Mouse (Mus musculus): ENCODE data around the gene Gm29666.
"Not testable (repeated sequence)": the region's sequence is repeated elsewhere in the genome, so short reads cannot be mapped to it uniquely, and the experiment has no call there.

Gm29666 gene

DNA sequence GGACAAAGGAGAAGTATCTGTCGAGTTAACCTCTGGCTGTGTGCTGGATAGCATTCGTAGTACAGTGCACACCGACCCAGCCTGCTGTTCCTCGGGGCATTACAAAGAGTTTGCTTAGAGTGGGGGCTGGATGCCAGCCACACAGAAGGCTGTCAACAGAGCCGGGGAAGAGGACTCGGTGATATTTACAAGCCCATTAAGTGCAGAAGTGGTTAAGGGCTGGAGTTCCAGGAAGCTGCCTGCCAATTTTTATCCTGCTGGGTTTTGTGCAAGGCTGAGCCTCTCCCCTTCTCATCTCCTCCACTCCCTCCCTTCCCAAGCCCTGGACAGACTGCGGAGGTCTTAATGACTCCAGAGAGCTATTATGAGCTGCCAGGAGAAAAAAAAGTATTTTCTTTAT lies 21.8 kb downstream of the Gm29666 start:
- no peak for DNase-seq

DNA sequence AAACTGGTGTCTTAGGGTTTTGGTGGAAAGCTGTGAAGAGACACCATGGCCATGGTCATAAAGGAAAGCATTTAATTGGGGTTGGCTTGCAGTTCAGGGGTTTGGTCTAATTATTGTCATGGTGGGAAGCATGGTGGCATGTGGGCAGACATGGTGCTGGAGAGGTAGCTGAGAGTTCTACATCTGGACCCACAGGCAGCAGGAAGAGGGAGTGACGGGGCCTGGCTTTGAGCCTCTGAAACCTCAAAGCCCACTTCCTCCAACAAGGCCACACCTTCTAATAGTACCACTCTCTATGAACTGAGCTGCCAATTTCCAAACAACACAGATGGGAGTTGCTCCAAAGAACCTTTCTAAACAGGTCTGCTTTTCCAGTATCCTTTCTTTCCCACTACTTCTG lies 23.2 kb downstream of the Gm29666 start:
- no peak for DNase-seq

DNA sequence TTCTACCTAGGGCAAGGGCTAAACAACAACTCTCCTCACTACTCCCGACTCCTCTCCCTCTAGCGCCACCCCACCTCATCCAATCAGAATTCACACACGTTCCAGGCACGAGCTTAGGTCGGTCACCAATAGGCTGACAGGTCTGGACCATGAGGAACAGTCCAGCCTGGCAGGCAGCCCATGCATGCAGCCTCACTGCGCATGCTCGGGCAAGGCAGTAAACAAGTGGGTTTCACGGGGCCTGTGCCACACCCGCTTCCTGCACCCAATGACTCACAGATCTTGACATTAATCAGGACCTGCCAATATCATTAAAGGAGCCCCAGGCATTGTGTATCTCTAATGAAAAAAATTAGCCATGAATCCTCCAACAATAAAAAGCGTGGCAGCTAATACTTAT lies 23.6 kb downstream of the Gm29666 start:
- DNase-seq: not testable (repeated sequence)

DNA sequence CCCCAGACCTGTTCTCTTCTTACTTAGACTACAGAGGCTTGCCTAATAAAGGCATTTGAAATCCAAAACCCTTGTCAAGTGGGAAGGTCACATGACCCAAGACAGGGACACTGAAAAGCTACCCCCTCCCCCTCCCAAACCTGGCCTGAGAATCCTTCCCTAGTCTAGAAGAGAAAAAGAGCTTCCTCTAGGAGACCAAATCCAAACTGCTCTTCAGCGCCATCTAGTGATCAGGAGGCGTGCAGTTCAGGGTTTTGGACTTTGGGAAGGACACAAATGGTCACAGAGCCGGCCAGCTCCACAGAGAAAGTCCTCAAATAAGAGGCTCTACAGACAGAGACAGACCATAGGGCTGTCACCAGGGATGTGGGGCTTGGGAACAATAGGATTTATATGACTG lies 28.2 kb downstream of the Gm29666 start:
- DNase-seq: peak; percentile 40

DNA sequence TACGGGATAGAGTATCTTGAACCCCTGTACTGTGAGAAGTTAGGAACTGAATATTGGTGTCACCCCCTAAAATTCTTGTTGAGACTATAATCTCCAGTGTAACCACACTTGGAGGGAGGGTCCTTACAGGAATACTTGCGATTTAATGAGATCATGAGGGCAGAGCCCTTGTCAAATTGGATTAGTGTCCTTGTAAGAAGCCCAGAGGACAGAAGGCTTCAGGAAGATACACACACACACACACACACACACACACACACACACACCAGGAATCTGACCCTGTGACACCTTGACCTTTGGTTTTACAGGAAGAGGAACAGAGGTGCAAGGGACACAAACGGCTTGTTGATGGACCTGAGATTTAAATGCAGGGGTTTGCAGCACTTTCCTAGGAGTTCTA lies 28.6 kb downstream of the Gm29666 start:
- DNase-seq: no peak

DNA sequence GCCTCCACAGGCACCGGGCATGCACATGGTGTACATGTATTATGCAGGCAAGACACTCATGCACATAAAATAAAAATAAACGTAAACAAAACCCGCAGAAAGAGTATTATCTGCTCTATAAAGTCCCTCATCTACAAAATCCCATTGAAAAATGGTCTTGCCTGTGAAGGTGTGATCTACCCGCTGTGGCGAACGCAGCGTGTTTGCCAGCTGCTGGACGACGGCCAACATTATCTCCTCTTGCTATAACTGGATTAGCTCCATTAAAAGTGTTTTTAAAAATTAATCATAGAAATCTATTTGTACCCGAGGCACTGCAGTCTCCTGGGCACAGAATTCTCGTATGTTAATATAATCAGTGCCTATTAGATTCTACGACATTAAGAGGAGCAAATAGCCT lies 31.8 kb downstream of the Gm29666 start:
- DNase-seq: peak; percentile 26

DNA sequence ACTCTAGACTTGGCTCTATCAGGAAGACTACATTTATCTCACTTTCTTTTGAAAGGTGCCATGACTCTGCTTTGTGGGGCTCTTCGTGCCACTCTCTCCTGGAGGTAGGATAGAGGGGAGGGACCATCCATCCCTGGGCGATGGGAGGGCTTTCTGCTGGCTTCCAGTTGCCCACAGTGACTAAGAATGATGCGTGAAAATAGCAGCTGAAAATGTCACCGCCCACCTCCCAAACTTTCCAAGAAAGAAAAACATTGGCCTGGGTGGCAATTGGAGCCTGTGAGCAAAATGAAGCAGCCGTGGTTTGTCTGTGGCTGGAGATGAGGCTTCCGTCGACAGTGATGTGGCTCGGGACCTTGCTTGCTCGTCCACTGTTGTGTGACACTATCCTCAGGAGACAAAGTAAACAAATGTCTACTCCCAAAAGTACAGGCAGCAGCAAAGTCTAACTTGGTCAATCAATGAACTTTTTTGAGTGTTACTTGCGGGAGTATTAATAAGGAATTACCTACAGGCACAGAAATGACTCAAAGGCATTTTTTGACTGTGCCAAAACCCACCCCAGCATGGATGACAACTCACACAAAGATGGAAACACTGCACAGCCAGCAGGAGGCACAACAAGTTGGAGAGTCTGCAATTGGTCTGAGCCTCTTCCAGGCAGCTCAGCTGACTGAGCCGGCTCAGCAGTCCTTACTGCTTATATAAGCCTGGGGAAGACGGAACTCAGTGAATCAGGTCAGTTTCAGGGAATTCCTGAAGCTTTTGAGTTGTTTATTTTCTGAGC lies 42.6 kb downstream of the Gm29666 start:
- peak; percentile 22 for DNase-seq

DNA sequence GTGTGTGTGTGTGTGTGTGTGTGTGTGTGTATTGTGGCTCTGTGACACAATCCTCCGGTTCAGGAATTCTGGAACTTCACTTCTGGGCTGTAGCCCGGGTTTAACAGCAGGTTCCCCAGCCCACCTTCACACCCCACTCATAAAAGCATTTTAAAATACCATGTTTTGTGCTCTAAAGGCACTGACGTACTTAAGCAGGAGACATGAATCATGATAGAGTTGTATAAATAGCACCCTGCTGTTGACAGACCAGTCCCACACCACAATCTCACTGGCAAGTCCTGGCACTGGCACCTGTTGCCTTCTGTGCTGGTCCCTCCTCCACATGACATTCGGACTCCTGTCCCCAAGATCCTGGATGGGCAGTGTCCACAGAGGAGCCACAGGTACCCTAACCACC lies 46.0 kb downstream of the Gm29666 start:
- DNase-seq: peak; percentile 69

DNA sequence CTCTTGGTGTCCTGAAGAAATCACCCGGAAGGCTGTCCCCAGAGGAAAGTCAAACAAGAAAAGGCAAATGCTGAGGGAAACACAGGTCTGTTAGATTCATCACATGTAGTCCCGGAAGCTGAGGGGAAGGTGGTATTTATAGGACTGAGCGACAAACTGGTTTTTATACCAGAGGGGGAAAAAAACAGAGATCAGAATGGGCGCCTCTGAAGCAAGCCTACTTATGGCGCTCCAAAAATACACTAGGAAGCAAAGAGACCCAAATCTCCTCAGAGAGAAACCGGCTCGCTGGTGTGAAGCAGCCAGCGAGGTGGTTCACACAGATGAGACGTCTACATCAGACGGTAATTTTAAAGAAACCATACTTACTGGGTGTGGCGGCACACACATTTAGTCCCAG lies 46.8 kb downstream of the Gm29666 start:
- no peak for DNase-seq

DNA sequence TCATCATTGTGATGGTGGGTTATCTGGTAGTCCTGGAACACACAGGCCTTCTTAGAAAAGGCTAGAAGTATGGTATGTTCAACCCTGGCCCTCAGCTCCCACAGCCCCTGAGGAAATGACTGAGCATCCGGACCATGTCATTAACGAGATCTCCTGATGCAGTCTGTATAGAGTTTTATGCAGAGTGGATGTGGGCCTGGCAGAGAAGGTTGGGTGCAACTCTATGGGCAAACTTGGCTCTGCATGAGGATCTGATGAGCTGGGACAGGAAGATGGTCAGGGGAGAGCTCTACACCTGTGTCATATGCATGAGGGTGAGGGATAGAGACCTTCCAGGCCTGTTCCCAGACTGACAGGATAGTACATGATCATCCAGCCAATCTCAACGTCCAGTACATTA lies 48.0 kb downstream of the Gm29666 start:
- DNase-seq: no peak

DNA sequence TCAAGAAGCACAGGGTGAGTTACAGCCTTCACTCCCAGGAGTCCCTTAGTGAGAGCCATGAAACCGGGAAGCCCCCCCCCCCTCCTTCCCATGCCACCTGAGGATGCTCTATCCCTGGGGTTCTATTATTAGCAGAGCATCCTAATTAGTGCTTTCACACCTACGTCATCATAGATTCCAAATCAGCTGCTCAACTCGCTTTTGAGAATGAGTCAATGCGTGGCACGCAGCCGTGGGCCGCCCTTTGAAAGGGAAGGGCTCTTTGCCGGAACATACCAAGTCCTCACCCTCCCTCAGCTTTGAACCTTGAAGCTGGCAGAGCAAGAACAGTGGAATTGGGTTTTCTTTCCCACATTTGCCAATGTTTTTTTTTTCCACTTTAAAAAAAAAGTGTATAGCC lies 57.9 kb downstream of the Gm29666 start:
- DNase-seq: peak; percentile 41
